Mouse (Mus musculus) embryonic stem cell, embryonic (primary cell): ENCODE measurements at regions not wholly inside any gene's neighbourhood (a gene's known extent, or its start where the extent isn't known, plus 50 kb on each side); places are given as distances from the start of the nearest gene placed in this dataset.

Experiments used
- CTCF ChIA-PET, 4 experiments: fragments of 300-600 bp in 2 of 4; fragments of 350-600 bp in 2 of 4; sonication (Branson Sonifier 250); formaldehyde crosslinking; loops; one replicate each; lab custom pipeline; 2022; ENCODE audit warnings: inconsistent platforms in 2 of 4; lab: Charles Lee
- POLR2A ChIA-PET, 4 experiments: fragments of 300-600 bp in 2 of 4; fragments of 350-600 bp in 2 of 4; sonication (Branson Sonifier 250); formaldehyde crosslinking; loops; one replicate each; lab custom pipeline; 2022; ENCODE audit warnings: antibody characterized with exemption in 4 of 4, inconsistent platforms in 1 of 4; lab: Charles Lee

- POLR2A ChIA-PET, result interaction anchor here in 1 of 4 experiments (0.6 kb wide), 1 partner anchor 277 kb away, joined by 4 read pairs; no protein-coding TSS in a partner anchor
- CTCF ChIA-PET, result no interaction called here
Measured at GRCm38 (mm10) chr15:52783940-52784339, 1100.8 kb upstream of the Gm7489 start.

- ChIA-PET CTCF (no interaction called here), POLR2A (no interaction called here)
Measured at GRCm38 (mm10) chr15:52785196-52785595, 1099.5 kb upstream of the Gm7489 start.

DNA sequence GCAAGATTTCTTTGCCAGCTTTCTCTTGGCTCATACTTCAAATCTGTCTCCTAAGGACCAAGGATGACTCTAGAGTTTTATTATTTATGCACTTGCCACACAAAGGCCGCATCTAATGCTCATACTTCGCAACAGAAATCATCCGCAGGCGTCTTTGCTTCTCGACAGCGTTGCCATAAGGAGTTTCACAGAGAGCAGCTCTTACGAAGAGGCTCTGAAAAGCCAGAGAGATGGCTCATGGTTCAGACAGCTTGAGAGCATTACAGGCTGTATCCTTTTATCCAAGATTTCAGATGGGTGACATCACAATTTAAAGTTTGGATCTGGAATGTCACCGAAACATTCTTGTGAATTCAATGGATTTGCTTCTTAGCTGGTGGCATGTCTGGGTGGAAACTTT lies 1098.7 kb upstream of the Gm7489 start:
- ChIA-PET CTCF (no interaction called here), POLR2A (interaction anchor here in 1 of 4 experiments (0.5 kb wide), 1 partner anchor 31 kb away, joined by 4 read pairs; no protein-coding TSS in a partner anchor)

DNA sequence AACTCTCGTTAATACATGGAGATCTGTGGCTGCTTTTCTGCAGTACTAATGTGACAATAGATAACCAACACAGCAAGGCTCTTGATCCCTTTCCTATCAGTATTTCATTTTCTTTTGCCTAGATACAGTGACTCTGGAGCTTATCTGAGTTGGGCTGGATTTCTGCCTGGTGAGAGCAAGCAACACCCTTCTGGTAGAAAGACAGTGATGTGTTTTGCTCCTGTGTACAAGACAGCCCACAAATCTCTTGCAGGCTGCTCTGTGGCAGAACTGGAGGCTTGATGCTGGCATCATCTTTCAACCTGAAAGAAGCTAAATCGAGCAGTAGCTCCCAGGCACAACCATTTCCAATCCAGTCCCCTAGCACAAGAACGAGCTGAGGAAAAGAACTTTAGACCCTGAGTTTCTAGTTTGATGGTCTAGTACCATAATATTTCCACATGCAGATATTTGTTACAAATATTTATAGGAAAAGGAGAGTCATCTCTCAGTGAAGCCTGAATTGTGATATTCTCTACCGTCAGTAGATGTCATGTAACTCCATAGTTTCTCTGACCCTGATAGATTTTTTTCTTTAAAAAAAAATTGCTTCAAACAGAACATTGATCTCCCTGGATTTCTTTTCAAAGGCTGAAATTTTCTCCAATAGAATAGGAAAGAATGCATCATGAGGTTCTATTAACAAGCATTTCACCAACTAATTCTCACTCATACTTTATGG lies 1079.1 kb upstream of the Gm7489 start:
- CTCF ChIA-PET, result interaction anchor here in 1 of 4 experiments (0.6 kb wide), 1 partner anchor 128 kb away, joined by 5 read pairs; no protein-coding TSS in a partner anchor
- POLR2A ChIA-PET, result interaction anchor here in 1 of 4 experiments (0.6 kb wide), 1 partner anchor 41 kb away, joined by 3 read pairs; no protein-coding TSS in a partner anchor

DNA sequence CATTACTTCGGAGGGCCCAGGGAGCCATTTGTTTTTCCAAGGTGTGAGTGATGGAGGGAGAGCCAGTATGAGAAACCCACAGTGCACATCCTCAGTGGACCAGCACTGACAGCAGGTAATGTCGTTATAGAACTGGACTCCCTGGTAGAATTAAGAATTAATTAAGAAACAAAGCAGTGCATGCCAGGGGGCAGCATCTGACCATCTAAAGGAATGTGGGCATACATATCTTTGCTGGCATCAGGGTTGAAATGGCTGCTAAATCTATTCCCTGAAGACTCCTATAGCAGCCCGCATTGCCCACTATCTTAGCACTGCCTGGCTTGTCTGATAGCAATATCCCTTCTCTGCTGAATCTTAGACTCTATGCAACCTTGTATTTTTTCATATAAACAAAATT lies 1076.1 kb upstream of the Gm7489 start:
- POLR2A ChIA-PET, result no interaction called here
- CTCF ChIA-PET, result interaction anchor here in 1 of 4 experiments (0.7 kb wide), 1 partner anchor 91 kb away, joined by 3 read pairs; no protein-coding TSS in a partner anchor

GRCm38 (mm10) chr15:52820796-52821195 lies 1063.9 kb upstream of the Gm7489 start:
- POLR2A ChIA-PET, result no interaction called here
- CTCF ChIA-PET, result no interaction called here

DNA sequence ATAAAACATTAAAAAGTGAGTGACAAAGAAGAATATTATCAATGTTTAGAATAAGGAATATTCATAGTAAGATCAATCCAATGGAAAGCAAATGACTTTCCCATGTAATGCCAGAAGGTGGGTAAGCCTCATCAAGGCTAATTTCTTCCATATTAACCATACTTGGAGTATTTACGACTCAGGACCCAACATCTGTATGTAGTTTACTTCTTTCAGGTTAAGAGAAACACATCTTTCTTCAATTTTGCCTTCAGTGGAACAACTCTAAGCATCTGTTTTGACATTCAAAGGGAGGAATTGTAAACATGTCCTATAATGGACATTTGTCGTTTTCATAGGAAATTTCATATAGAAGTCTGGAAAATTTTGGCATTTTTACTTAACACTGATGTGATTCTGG lies 1047.8 kb upstream of the Gm7489 start:
- ChIA-PET POLR2A (no interaction called here), CTCF (no interaction called here)

- POLR2A ChIA-PET, result no interaction called here
- CTCF ChIA-PET, result no interaction called here
Measured at GRCm38 (mm10) chr15:52848132-52848531, 1036.6 kb upstream of the Gm7489 start.

- CTCF ChIA-PET, result no interaction called here
Measured at GRCm38 (mm10) chr15:52858682-52859081, 1026.0 kb upstream of the Gm7489 start.

DNA sequence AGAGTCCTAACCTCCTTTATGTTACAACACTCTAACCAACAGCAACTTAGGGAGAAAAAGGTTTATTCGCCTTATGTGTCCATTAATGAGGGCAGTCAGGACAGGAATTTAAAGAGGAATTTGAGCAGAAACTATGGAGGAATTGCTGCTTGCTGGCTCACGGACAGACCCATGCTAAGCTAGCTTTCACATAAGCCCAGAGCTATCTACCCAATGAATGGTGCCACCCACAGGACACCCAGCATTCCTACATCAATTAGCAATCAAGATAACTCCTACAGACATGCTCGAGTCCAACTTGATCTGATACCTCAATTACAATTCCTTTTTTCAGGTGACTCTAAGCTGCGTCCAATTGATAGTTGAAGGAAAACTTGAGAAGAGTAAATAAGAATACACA lies 1021.2 kb upstream of the Gm7489 start:
- ChIA-PET CTCF (no interaction called here), POLR2A (no interaction called here)

More at GRCm38 (mm10) chr15:52858682-52859081, 1026.0 kb upstream of the Gm7489 start:
- POLR2A ChIA-PET, result no interaction called here

- ChIA-PET CTCF (no interaction called here), POLR2A (no interaction called here)
Measured at GRCm38 (mm10) chr15:52892244-52892950, 992.3 kb upstream of the Gm7489 start.

GRCm38 (mm10) chr15:52898107-52898506 lies 986.6 kb upstream of the Gm7489 start:
- POLR2A ChIA-PET, result no interaction called here

GRCm38 (mm10) chr15:52899403-52899802 lies 985.3 kb upstream of the Gm7489 start:
- POLR2A ChIA-PET, result no interaction called here
- CTCF ChIA-PET, result no interaction called here

More at GRCm38 (mm10) chr15:52898107-52898506, 986.6 kb upstream of the Gm7489 start:
- CTCF ChIA-PET, result no interaction called here

DNA sequence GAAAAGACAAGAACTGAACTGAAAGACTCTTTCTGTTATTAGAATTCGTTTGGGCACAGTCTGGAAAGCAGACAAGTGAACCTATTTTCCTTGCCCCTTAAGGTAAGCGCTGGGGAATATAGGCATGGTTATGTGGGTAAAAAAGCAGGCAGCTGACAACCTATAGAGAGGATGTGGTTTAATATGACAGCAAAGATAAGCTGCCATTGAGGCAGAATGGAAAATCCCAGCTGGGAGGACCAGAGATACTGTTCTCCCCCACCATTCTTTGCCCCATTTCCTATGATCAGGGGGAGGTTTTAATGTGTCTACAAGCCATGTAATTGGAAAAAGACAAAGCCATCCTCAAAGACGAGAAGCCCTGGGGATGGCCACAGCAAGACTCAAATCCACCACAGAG lies 984.9 kb upstream of the Gm7489 start:
- ChIA-PET CTCF (interaction anchor here in 1 of 4 experiments (0.5 kb wide), 1 partner anchor 92 kb away, joined by 3 read pairs; no protein-coding TSS in a partner anchor), POLR2A (no interaction called here)

DNA sequence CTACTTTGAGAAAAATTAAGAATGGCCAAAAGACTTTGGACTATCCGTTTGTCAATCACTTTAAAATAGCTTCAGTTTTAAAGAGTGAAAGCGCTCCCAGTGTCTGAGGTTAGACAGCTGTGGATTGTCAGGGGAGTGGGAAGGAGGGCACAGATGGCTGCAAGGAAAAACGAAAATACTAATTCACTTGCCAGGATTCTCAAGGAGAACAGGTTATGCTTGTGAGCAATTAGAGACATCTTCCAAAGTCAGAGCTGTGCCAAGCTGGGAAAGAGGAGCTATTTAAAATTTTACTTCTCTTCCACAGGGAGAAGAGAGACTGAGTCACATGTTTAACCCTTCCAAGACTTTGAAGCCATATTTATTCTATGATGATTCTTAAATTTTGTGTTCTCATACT lies 979.5 kb upstream of the Gm7489 start:
- CTCF ChIA-PET, result no interaction called here
- POLR2A ChIA-PET, result no interaction called here

DNA sequence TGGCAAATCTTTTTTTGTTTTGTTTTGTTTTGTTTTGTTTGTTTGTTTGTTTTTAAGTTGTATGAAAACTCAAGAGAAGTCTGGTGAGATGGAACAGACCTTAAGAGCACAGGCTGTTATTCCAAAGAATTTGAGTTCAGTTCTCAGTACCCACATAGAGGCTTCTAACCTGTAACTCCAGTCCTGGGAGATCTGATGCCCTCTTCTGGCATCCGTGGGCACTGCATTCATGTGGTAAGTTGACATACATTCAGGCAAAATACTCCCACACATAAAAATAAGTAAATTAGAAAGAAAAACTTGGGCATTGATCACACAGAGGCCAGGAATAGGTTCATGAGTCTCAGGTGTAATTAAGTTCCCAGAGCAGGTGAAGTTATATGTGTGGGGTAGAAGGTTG lies 977.5 kb upstream of the Gm7489 start:
- POLR2A ChIA-PET, result no interaction called here
- CTCF ChIA-PET, result interaction anchor here in 1 of 4 experiments (0.6 kb wide), 1 partner anchor 128 kb away, joined by 3 read pairs; no protein-coding TSS in a partner anchor

GRCm38 (mm10) chr15:52922277-52922676 lies 962.4 kb upstream of the Gm7489 start:
- CTCF ChIA-PET, result no interaction called here
- POLR2A ChIA-PET, result no interaction called here

- ChIA-PET POLR2A (no interaction called here), CTCF (interaction anchor here in 1 of 4 experiments (0.6 kb wide), 1 partner anchor 423 kb away, joined by 3 read pairs; no protein-coding TSS in a partner anchor)
Measured at GRCm38 (mm10) chr15:52928408-52928807, 956.3 kb upstream of the Gm7489 start.

DNA sequence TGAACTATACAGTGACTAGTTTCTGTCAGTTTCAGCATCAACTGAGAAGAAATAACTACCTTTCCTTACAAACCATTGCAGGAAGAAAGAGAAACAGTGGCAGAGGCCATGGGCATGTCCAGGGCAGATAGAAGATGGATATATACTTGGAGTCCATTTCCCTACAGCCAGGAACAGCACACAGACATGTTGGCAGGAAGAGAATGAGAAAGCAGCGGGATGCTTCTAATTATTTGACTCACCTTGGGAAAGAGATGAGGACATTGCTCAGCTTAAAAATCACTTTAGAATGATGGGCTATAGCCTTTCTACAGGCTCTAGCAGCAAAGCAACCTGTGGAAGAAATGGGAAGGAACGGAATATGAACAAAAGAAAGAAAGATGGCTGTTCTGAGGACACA lies 947.6 kb upstream of the Gm7489 start:
- CTCF ChIA-PET, result no interaction called here
- POLR2A ChIA-PET, result no interaction called here

GRCm38 (mm10) chr15:52944592-52944991 lies 940.1 kb upstream of the Gm7489 start:
- CTCF ChIA-PET, result no interaction called here
- POLR2A ChIA-PET, result no interaction called here
